Mouse (Mus musculus) heart, embryonic 13.5 days (tissue): Measurements from ENCODE around the gene Ryr2. TPM values are rescaled to one million over a fixed set of nuclear protein-coding genes. Genes with fewer than 3 reads are reported as not detected.
"Not testable (repeated sequence)": the region's sequence is repeated elsewhere in the genome, so short reads cannot be mapped to it uniquely, and the experiment has no call there.

ENCODE experiments used
- ATAC-seq: fragments of 200-750 bp; cut with Nextera tagmentation; 2 replicates; pipeline ENCODE4 v1.8.0; 2017; ENCODE audit warnings: moderate TSS enrichment; ENCODE audit not compliant: insufficient number of reproducible peaks, low FRiP score, low TSS enrichment; ENCODE audit errors: extremely low read depth
- H3K27ac ChIP-seq: fragments of 300-500 bp; sonication (generic); replicated peaks from 2 replicates; pipeline ENCODE4 v1.5.1; 2015; ENCODE audit warnings: moderate library complexity, mild to moderate bottlenecking, inconsistent platforms
- H3K27me3 ChIP-seq: fragments of 300-500 bp; sonication (generic); replicated peaks from 2 replicates; pipeline ENCODE4 v1.6.1; 2015; ENCODE audit warnings: mild to moderate bottlenecking, inconsistent platforms
- H3K36me3 ChIP-seq: fragments of 300-500 bp; sonication (generic); 2 replicates; pipeline ENCODE4 v1.6.1; 2015; ENCODE audit warnings: mild to moderate bottlenecking, inconsistent platforms
- H3K4me1 ChIP-seq: fragments of 300-500 bp; sonication (generic); 2 replicates; pipeline ENCODE4 v1.6.1; 2015; ENCODE audit warnings: inconsistent platforms
- H3K4me2 ChIP-seq: fragments of 300-500 bp; sonication (generic); 2 replicates; pipeline ENCODE4 v1.6.1; 2015; ENCODE audit warnings: inconsistent platforms, mild to moderate bottlenecking, moderate library complexity
- H3K4me3 ChIP-seq: fragments of 300-500 bp; sonication (generic); 2 replicates; pipeline ENCODE4 v1.5.1; 2015; ENCODE audit warnings: moderate library complexity, mild to moderate bottlenecking, inconsistent platforms
- H3K9ac ChIP-seq: fragments of 300-500 bp; sonication (generic); 2 replicates; pipeline ENCODE4 v1.6.1; 2015; ENCODE audit warnings: inconsistent platforms, mild to moderate bottlenecking, moderate library complexity
- H3K9me3 ChIP-seq: fragments of 300-500 bp; sonication (generic); 2 replicates; pipeline ENCODE4 v1.6.1; 2016; ENCODE audit warnings: inconsistent platforms
- WGBS: fragments of 180-500 bp; shearing (Covaris S2); methylation state at CpG from one replicate; pipeline ENCODE4 v1.1.7; 2015; ENCODE audit warnings: mixed read lengths; 5-methylcytosine and 5-hydroxymethylcytosine counted together
- polyA plus RNA-seq: library from polyadenylated mRNA; unstranded; fragments of >200 nt; fragmentation: Nextera tagmentation; extraction: Ambion mirVana; gene quantifications from 2 replicates; pipeline ENCODE4 v1.2.1, GENCODE M21; 2015

Ryr2 gene
- polyA plus RNA-seq, 1 experiment from 2014 or later: 20.9 TPM

DNA sequence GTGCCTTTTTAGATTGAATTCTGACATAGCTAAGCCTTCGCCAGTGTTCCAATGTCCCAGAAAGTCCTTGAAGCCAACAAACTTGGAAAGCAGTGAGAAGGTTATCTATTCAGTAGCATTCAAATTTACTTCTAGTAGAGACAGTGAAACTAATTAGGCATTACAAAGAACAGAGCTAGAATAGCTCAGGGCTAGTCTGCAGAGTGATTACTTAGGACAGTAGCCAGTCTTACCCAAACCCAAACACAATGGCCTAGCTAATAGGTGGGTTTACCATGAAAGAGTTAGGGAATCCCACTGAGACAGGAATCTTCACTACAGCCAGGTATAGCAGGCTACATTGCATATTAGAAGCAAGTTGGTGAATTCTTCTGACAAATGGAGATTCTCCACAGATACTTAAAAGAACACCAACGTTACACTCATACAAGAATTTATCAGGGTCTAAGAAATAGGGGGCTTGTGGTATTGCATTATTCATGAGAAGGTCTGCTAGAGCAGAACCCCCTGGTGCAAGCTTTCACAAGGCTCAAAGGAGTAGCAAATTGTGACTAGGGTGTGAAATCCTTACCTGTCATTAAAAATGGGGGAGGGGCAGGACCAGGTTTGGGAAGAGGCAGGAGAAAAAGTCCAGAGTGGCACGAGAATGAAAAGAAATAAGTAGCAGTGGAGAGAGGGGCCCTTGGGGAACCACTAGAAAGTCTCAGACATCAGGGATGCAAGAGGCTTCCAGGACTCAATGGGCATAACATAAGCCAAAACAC lies 172.3 kb downstream of the Ryr2 start:
- H3K9ac ChIP-seq, H3K27me3 ChIP-seq, ATAC-seq, H3K9me3 ChIP-seq, H3K4me3 ChIP-seq, H3K27ac ChIP-seq, H3K36me3 ChIP-seq, H3K4me2 ChIP-seq: not testable (repeated sequence)
- 60% methylated on average over 3 of the region's 3 CpGs for WGBS
- H3K4me1 ChIP-seq: peaks cover 19% of the 10 kb centered on the region

DNA sequence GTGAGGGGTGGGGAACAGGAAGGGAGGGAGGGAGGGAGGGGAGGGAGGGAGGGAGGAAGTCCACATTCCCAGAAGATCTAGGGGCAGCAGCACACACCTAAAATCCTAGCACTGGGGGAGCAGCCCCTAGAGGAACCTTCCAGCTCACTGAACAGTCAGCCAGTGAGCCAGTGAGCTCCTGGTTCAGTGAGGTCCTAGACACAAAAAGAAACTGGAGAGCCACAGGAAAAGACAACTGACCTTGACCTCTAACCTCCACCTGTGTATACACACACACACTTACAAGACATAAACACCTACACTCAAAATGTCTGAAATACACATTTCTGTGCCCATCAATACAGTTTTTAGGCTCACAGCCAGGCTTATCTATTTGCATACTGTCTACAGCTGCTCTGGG lies 173.4 kb downstream of the Ryr2 start:
- Histone ChIP-seq H3K27me3 (no peaks in the 10 kb centered on the region), H3K4me2 (no peak overlapping the region), H3K9me3 (no peaks in the 10 kb centered on the region), H3K4me3 (no peak overlapping the region), H3K4me1 (peaks cover 21% of the 10 kb centered on the region), H3K36me3 (peaks cover 5% of the 10 kb centered on the region), H3K27ac (peak overlapping the region; percentile 24; the same call in 1 of the 2 replicates), H3K9ac (no peak overlapping the region)
- ATAC-seq: no peak

DNA sequence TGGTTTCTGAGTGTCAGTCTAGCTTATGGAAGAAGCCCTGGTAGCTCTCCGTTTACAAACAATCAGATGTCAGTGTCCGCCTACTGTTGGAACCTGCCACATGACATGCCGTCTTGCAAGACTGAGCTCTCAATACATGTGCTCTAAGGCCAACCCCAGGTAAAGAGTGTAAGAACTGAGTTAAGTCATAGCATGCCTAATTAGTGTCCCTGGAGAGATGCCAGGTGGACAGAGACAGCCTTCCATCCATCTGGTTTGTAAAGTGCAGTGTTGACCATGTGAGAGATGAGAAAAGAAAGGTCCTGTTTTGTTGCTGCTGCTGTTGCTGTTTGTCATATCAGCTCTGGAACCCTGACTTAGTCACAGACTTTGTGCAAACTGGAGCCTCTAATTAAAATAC lies 178.0 kb downstream of the Ryr2 start:
- no peak for ATAC-seq
- H3K4me3 ChIP-seq: no peak overlapping the region
- 87% methylated on average over 3 of the region's 3 CpGs for WGBS

DNA sequence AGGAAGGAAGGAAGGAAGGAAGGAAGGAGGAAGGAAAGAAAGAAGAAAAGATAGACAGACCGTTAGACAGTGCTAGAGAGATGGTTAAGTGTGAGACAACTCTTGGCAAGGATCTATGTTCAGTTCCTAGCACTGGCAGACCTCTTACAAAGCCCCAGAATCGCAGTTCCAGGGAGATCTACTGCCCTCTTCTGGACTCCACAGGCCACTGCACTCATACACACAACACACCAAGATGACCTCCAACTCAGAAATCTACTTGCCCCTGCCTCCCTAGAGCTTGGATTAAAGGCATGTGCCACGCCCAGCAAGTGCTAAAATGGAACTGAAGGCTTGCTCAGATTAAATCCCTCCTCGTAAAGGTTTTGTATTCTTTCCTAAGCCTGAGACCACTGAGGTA lies 179.0 kb downstream of the Ryr2 start:
- Histone ChIP-seq H3K36me3 (0 out of 2 replicates have a peak, but pooled peaks cover 2% of the 10 kb centered on the region), H3K4me3 (no peak overlapping the region), H3K27me3 (no peaks in the 10 kb centered on the region), H3K9me3 (no peaks in the 10 kb centered on the region), H3K27ac (no peak overlapping the region), H3K4me2 (no peak overlapping the region), H3K4me1 (peaks cover 37% of the 10 kb centered on the region), H3K9ac (no peak overlapping the region)
- no peak for ATAC-seq
- 85% methylated on average over 4 of the region's 4 CpGs for WGBS

More for the DNA sequence above, 178.0 kb downstream of the Ryr2 start:
- Histone ChIP-seq H3K27ac (no peak overlapping the region), H3K36me3 (0 out of 2 replicates have a peak, but pooled peaks cover 2% of the 10 kb centered on the region), H3K4me1 (peaks cover 38% of the 10 kb centered on the region), H3K4me2 (no peak overlapping the region), H3K27me3 (no peaks in the 10 kb centered on the region), H3K9me3 (no peaks in the 10 kb centered on the region), H3K9ac (no peak overlapping the region)

DNA sequence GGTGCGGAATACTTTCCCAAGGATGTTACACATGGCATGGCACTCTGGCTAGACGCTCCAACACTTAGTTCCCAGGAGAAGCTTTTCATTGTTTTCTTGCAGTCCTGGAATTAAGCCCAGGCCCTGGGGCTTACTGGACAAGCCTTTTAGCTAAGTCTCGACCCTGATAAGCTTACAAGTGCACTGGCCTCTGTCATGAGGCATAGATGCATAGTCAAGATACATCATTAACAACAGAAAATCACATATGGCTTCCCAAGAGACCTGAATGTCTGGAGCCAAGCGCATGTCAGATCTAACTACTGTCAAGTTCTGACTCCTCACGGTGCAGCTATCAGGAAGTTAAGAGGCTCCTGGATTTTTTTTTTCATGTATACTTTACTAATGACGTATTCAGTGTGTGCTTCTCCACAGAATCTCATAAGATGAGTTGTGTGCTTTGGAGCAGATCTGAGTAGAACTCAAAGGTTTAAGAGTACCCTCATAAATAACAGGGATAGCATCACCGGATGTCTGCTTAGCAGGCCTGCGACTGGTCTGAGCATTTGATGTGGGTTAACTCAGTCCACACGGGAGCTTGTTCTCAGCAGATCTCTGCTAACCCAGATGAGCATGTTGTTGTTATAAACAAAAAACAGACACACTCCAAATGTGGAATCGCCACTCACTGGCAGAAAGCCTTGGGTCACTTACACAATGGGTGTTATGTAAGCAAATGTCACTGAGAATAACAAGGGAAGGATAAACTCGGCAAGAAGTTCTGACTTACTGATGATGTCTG lies 179.8 kb downstream of the Ryr2 start:
- Histone ChIP-seq H3K4me2 (0 out of 2 replicates have a peak overlapping the region, but pooled peaks have one; percentile 5), H3K27me3 (no peaks in the 10 kb centered on the region), H3K4me3 (no peak overlapping the region), H3K4me1 (peaks cover 37% of the 10 kb centered on the region), H3K36me3 (0 out of 2 replicates have a peak, but pooled peaks cover 2% of the 10 kb centered on the region), H3K9me3 (no peaks in the 10 kb centered on the region), H3K9ac (no peak overlapping the region), H3K27ac (peak overlapping the region; percentile 48; the same call in 1 of the 2 replicates)
- ATAC-seq: no peak
- WGBS: 47% methylated on average over 11 of the region's 11 CpGs

DNA sequence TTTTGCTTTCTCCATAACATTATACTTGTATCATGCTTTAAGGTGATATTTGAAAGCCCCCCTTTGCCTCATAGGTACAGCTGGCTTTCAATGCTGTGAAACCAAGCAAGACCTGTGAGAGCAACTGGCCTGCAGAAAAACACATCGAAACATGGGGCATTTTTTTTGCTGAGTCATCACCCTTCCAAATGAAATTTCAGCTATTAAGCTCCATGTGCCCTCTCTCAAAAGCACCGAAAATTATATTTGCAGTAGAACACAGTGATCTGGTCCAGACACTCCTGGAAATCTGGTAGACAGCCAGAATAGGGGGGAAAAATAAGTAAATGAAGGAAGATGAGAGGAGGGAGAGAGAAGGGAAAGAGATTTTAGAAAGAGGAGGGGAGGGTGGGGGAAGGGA lies 180.5 kb downstream of the Ryr2 start:
- no peaks in the 10 kb centered on the region for H3K27me3 ChIP-seq
- H3K36me3 ChIP-seq: 0 out of 2 replicates have a peak, but pooled peaks cover 2% of the 10 kb centered on the region
- no peaks in the 10 kb centered on the region for H3K9me3 ChIP-seq
- ATAC-seq: no peak
- H3K9ac ChIP-seq: no peak overlapping the region
- 72% methylated on average over 2 of the region's 2 CpGs for WGBS
- H3K27ac ChIP-seq: peak overlapping the region; percentile 48; the same call in 1 of the 2 replicates
- no peak overlapping the region for H3K4me3 ChIP-seq
- H3K4me2 ChIP-seq: no peak overlapping the region
- H3K4me1 ChIP-seq: peaks cover 37% of the 10 kb centered on the region

DNA sequence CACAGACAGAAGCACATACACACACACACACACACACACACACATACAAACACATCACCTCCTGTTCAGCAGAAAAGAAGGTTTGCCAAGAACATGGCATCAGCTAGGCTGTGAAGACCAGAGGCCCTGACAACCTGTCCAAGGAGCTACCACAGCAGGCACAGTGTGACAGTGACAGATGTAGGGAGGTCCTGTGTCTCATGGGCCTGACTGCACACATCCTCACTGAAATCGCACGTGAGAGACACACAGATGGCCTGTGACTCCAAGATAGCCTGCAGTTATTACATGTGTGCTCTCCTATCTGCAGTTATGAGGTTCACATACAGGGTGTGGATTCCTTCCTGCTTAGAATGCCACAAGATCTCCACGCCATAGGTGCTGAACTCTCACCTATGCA lies 182.0 kb downstream of the Ryr2 start:
- H3K4me1 ChIP-seq: peaks cover 37% of the 10 kb centered on the region
- ATAC-seq: no peak
- no peaks in the 10 kb centered on the region for H3K9me3 ChIP-seq
- no peak overlapping the region for H3K4me3 ChIP-seq
- H3K9ac ChIP-seq: no peak overlapping the region
- H3K27me3 ChIP-seq: no peaks in the 10 kb centered on the region
- 75% methylated on average over 3 of the region's 3 CpGs for WGBS
- no peak overlapping the region for H3K27ac ChIP-seq
- no peak overlapping the region for H3K4me2 ChIP-seq
- H3K36me3 ChIP-seq: 0 out of 2 replicates have a peak, but pooled peaks cover 2% of the 10 kb centered on the region

DNA sequence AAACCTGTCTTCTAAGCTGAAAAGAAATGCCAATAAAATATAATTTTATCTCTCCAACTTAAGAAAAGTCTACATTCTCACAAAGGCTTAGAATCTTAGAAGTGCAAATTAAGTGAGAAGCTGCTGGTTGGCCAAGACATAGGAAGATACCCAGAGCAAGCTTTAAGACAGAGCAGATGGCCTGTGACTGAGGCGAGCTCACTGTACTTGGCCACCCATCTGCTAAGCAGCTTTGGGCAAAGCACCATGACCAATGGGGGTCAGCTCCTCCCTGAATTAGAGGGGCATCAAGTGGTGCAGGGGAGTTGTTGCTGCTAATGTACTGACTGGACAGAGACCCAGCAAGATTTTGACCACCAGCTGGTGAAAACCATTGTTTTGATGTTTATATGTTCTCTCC lies 186.2 kb downstream of the Ryr2 start:
- no peak overlapping the region for H3K4me3 ChIP-seq
- no peak for ATAC-seq
- no peak overlapping the region for H3K9ac ChIP-seq
- H3K9me3 ChIP-seq: no peaks in the 10 kb centered on the region
- H3K36me3 ChIP-seq: peaks cover 3% of the 10 kb centered on the region; the same call in 1 of the 2 replicates
- H3K4me2 ChIP-seq: no peak overlapping the region
- peaks cover 17% of the 10 kb centered on the region for H3K4me1 ChIP-seq
- no peak overlapping the region for H3K27ac ChIP-seq
- no peaks in the 10 kb centered on the region for H3K27me3 ChIP-seq
- 76% methylated on average over 1 of the region's 1 CpGs for WGBS

DNA sequence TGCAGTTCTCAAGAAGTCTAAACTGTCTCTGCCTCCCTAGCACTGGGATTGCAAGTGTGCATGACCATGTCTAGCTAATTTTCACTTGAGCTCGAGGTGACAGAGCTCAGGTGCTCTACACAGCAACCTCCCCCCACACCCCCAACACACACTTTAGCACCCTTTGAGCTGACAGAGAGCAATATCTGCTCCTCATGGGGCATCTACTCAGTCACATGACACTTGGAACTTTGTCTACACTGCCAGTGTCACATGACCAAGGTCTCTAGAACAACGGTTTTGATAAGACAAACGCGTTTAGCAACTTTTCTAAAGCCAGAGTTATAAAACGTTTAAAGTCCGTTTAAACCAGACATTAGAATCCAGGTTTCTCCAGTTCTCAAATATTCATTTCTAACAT lies 187.3 kb downstream of the Ryr2 start:
- no peaks in the 10 kb centered on the region for H3K27me3 ChIP-seq
- H3K27ac ChIP-seq: no peak overlapping the region
- H3K9me3 ChIP-seq: no peaks in the 10 kb centered on the region
- H3K9ac ChIP-seq: no peak overlapping the region
- H3K4me1 ChIP-seq: peaks cover 16% of the 10 kb centered on the region
- peaks cover 3% of the 10 kb centered on the region; the same call in 1 of the 2 replicates for H3K36me3 ChIP-seq
- H3K4me2 ChIP-seq: no peak overlapping the region
- no peak for ATAC-seq
- H3K4me3 ChIP-seq: no peak overlapping the region
- WGBS: 81% methylated on average over 6 of the region's 6 CpGs

DNA sequence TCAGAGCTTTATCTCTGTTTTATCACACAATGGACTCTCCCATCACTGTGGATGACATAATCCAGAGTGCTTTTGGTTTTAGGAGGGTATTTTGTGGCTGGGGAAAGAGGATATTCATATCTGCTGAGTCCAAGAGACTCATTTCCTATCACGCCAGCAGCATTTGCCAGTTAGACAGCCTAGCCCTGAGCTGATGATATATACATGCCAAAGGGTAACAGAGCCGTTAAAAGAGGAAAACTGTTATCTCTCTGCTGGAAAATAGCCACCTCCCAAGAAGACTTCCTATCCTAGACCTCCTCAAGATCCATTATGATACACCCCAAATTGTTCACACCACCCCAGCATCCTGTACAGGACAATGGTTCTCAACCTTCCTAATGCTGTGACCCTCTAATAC lies 191.1 kb downstream of the Ryr2 start:
- Histone ChIP-seq H3K4me2 (no peak overlapping the region), H3K27me3 (no peaks in the 10 kb centered on the region), H3K9me3 (no peaks in the 10 kb centered on the region), H3K27ac (no peak overlapping the region), H3K4me3 (no peak overlapping the region), H3K4me1 (peaks cover 21% of the 10 kb centered on the region), H3K36me3 (peaks cover 3% of the 10 kb centered on the region; the same call in 1 of the 2 replicates), H3K9ac (no peak overlapping the region)
- no peak for ATAC-seq
- WGBS: 30% methylated on average over 2 of the region's 2 CpGs

DNA sequence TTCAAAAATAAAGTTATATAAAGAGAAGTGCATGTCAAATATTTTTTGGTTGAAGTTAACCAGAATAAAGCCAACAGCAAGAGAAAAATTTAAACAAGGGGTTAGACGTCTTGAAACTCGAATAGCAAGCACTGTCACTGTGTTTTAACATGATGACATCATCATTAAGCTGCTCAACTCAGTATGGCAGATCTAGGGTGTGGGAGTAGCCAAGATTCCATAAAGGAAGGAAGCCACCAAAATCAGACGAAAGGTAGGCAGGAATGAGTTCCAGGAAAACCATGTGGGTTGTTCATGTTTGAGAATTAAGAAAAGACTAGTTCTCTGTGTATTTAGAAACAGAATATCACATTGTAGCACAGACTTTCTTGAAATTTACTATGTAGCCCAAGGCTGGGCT lies 192.1 kb downstream of the Ryr2 start:
- no peak overlapping the region for H3K9ac ChIP-seq
- peaks cover 3% of the 10 kb centered on the region; the same call in 1 of the 2 replicates for H3K36me3 ChIP-seq
- no peak overlapping the region for H3K27ac ChIP-seq
- no peak for ATAC-seq
- WGBS: 67% methylated on average over 3 of the region's 3 CpGs
- H3K27me3 ChIP-seq: no peaks in the 10 kb centered on the region
- H3K4me2 ChIP-seq: no peak overlapping the region
- peaks cover 25% of the 10 kb centered on the region for H3K4me1 ChIP-seq
- H3K9me3 ChIP-seq: no peaks in the 10 kb centered on the region
- no peak overlapping the region for H3K4me3 ChIP-seq
